Mouse (Mus musculus) kidney, embryonic 16.5 days (tissue): ENCODE results near the gene Fgfr2. TPM values are rescaled to one million over a fixed set of nuclear protein-coding genes. Genes with fewer than 3 reads are reported as not detected.
A peak's percentile ranks its signal among the peaks of the same experiment; 100 is the strongest.

ENCODE experiments used
- ATAC-seq: fragments of 200-750 bp; cut with Nextera tagmentation; 2 replicates; pipeline ENCODE4 v1.8.0; 2017; ENCODE audit warnings: moderate TSS enrichment; ENCODE audit not compliant: low FRiP score, low TSS enrichment
- H3K27ac ChIP-seq: fragments of 300-500 bp; sonication (generic); 2 replicates; pipeline ENCODE4 v1.5.1; 2014; ENCODE audit warnings: low read length
- H3K27me3 ChIP-seq: fragments of 300-500 bp; sonication (generic); 2 replicates; pipeline ENCODE4 v1.6.1; 2014; ENCODE audit warnings: low read length, control low read depth, mixed read lengths; ENCODE audit not compliant: insufficient read depth
- H3K36me3 ChIP-seq: fragments of 300-500 bp; sonication (generic); 2 replicates; pipeline ENCODE4 v1.6.1; 2014; ENCODE audit warnings: low read length, control low read depth, mixed read lengths; ENCODE audit not compliant: insufficient read depth
- H3K4me1 ChIP-seq: fragments of 300-500 bp; sonication (generic); 2 replicates; pipeline ENCODE4 v1.6.1; 2014; ENCODE audit warnings: low read length, control low read depth, mixed read lengths; ENCODE audit not compliant: insufficient read depth
- H3K4me2 ChIP-seq: fragments of 300-500 bp; sonication (generic); replicated peaks from 2 replicates; pipeline ENCODE4 v1.6.1; 2014; ENCODE audit warnings: low read depth, low read length
- H3K4me3 ChIP-seq: fragments of 300-500 bp; sonication (generic); 2 replicates; pipeline ENCODE4 v1.5.1; 2014; ENCODE audit warnings: mild to moderate bottlenecking, low read length
- H3K9ac ChIP-seq: fragments of 300-500 bp; sonication (generic); replicated peaks from 2 replicates; pipeline ENCODE4 v1.6.1; 2014; ENCODE audit warnings: low read length
- H3K9me3 ChIP-seq: fragments of 300-500 bp; sonication (generic); 2 replicates; pipeline ENCODE4 v1.6.1; 2016; ENCODE audit warnings: low read length, control low read depth
- WGBS: fragments of 180-500 bp; shearing (Covaris S2); extraction: QIAGEN DNeasy Blood & Tissue Kit; methylation state at CpG from one replicate; pipeline ENCODE4 v1.1.7; 2014; 5-methylcytosine and 5-hydroxymethylcytosine counted together
- polyA plus RNA-seq: library from polyadenylated mRNA; unstranded; fragments of >200 nt; fragmentation: Nextera tagmentation; extraction: Ambion mirVana; gene quantifications from 2 replicates; pipeline ENCODE4 v1.2.1, GENCODE M21; 2015

Gene Fgfr2
- polyA plus RNA-seq, 1 experiment from 2014 or later: 118 TPM

- Histone ChIP-seq H3K27ac (peak overlapping the region; percentile 73; the same call in 1 of the 2 replicates), H3K36me3 (no peaks in the 10 kb centered on the region), H3K4me3 (no peak overlapping the region), H3K4me2 (no peak overlapping the region), H3K4me1 (peaks cover 63% of the 10 kb centered on the region), H3K9ac (no peak overlapping the region), H3K9me3 (no peaks in the 10 kb centered on the region), H3K27me3 (no peaks in the 10 kb centered on the region)
- no peak for ATAC-seq
- WGBS: 86% methylated on average over 3 of the region's 3 CpGs
These were observed 83.4 kb downstream of the Fgfr2 start for GRCm38 (mm10) chr7:133039556-133040255.

DNA sequence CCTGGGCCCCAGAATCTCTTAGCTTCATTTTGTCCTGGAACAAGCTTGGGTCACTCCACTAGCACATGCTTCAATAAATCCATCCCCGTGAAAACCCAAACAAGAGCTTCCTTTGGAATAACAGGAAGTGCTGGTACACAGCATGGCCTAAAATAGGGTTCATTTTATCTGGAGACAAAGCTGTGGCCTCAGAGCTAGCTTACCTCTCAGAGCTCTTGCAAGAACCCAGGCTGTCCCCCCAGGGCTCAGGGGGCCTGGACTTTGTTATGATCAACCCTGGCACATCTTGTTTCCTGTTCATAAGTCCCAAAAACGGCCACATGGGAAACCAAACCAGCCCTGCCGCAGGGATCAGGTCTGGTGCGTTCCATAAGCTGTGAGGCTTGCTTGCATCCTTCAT lies 85.5 kb downstream of the Fgfr2 start:
- Histone ChIP-seq H3K4me3 (no peak overlapping the region), H3K4me2 (no peak overlapping the region; the same call in 1 of the 2 replicates), H3K9me3 (no peaks in the 10 kb centered on the region), H3K27ac (peak overlapping the region; percentile 64), H3K27me3 (no peaks in the 10 kb centered on the region), H3K4me1 (peaks cover 65% of the 10 kb centered on the region), H3K36me3 (no peaks in the 10 kb centered on the region), H3K9ac (no peak overlapping the region)
- 40% methylated on average over 4 of the region's 4 CpGs for WGBS
- ATAC-seq: peak; percentile 10; the same call in 1 of the 2 replicates

GRCm38 (mm10) chr7:133037217-133037616 lies 85.9 kb downstream of the Fgfr2 start:
- H3K4me1 ChIP-seq: peaks cover 65% of the 10 kb centered on the region
- no peak overlapping the region for H3K4me2 ChIP-seq
- H3K27ac ChIP-seq: peak overlapping the region; percentile 64
- ATAC-seq: peak; percentile 3; the same call in 1 of the 2 replicates
- WGBS: 33% methylated on average over 5 of the region's 5 CpGs
- H3K4me3 ChIP-seq: no peak overlapping the region
- H3K27me3 ChIP-seq: no peaks in the 10 kb centered on the region
- no peaks in the 10 kb centered on the region for H3K9me3 ChIP-seq
- H3K36me3 ChIP-seq: no peaks in the 10 kb centered on the region
- H3K9ac ChIP-seq: no peak overlapping the region

DNA sequence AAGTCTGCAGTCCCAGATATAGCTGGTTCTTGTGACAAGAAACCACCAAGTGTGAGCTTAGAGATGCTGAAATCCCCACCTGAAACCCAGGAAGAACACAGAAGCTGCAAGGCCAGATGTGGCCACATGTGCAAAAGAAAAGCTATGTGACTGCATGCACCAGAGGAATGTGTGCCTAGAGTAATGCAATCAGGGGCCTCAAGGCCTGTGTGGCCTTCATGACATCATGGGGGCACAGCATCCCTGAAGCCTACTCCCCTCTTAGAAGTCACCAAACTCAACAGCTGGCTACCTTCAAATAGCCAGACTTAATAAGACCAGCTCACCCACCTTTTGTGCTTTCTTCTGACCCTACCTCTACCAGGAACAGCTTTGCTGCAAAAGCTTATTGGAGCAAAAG lies 87.2 kb downstream of the Fgfr2 start:
- no peaks in the 10 kb centered on the region for H3K36me3 ChIP-seq
- H3K4me1 ChIP-seq: peaks cover 53% of the 10 kb centered on the region
- H3K27me3 ChIP-seq: no peaks in the 10 kb centered on the region
- no peak overlapping the region for H3K27ac ChIP-seq
- H3K9ac ChIP-seq: no peak overlapping the region
- no peak for ATAC-seq
- H3K4me2 ChIP-seq: no peak overlapping the region
- H3K4me3 ChIP-seq: no peak overlapping the region
- H3K9me3 ChIP-seq: no peaks in the 10 kb centered on the region

DNA sequence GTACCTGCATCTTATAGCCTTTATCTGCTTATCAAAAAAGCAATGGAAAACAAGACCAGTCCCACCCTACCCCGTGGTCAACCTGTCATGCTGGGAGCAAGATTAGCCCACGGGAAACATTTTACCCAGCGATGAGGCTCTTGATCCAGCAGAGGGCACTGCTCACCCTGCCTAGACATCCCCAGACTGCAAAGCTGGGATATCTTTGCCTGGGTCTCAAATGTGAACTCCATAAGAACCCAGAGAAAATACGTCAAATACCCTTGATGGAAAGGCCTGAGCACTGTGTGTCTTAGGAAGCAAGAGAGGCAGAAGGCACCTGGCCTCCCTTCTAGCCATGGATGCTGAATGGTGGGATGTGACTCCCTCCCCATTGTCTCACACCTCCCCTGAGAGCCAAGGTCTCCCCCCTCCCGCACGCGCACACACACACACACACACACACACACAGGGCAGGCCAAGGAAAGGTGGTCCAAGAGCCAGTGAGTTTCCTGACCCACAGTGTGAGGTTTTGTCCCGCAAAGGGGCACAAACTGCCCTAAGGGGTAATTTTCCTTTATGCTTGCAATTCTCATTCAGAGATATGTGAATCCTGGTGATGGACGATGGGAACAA lies 90.5 kb downstream of the Fgfr2 start:
- Histone ChIP-seq H3K9ac (no peak overlapping the region), H3K27me3 (no peaks in the 10 kb centered on the region), H3K4me3 (no peak overlapping the region), H3K27ac (peak overlapping the region; percentile 31; the same call in 1 of the 2 replicates), H3K4me2 (no peak overlapping the region), H3K36me3 (no peaks in the 10 kb centered on the region), H3K4me1 (peaks cover 50% of the 10 kb centered on the region), H3K9me3 (no peaks in the 10 kb centered on the region)
- WGBS: 47% methylated on average over 9 of the region's 9 CpGs
- ATAC-seq: peak; percentile 60; the same call in 1 of the 2 replicates

DNA sequence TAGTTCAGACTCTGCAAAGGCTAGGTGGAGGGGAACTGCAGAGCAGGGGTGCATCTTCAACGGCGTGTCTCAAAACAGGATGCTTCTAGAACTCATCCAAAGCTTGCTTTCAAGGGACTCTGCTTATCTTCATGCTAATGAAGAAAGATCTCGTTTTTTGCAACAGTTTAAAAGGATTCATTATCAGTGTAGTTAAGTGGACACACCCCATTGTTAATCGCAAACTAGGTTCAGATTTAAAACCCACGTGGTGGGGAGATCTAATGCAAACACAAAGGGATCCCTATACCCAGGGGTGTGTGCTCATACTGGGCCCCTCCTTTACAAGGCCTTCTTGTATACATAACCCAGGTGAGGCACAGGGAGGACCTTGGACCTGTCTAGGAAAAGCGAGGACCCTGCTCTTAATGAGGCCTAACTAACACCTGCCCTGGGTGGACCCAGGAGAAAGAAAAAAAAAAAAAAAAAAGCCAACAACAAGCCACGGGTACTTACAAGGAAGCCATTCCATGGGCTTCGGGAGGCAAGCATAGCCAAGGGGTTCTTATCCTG lies 93.6 kb downstream of the Fgfr2 start:
- WGBS: 67% methylated on average over 8 of the region's 8 CpGs
- Histone ChIP-seq H3K9ac (no peak overlapping the region), H3K36me3 (no peaks in the 10 kb centered on the region), H3K4me2 (no peak overlapping the region), H3K9me3 (no peaks in the 10 kb centered on the region), H3K4me1 (peaks cover 46% of the 10 kb centered on the region), H3K4me3 (no peak overlapping the region), H3K27me3 (no peaks in the 10 kb centered on the region), H3K27ac (no peak overlapping the region)
- ATAC-seq: no peak

GRCm38 (mm10) chr7:133029004-133029403 lies 94.1 kb downstream of the Fgfr2 start:
- Histone ChIP-seq H3K4me3 (no peak overlapping the region), H3K36me3 (no peaks in the 10 kb centered on the region), H3K27ac (no peak overlapping the region), H3K9ac (no peak overlapping the region), H3K27me3 (no peaks in the 10 kb centered on the region), H3K4me2 (no peak overlapping the region), H3K4me1 (peaks cover 46% of the 10 kb centered on the region), H3K9me3 (no peaks in the 10 kb centered on the region)
- no peak for ATAC-seq
- WGBS: 81% methylated on average over 8 of the region's 8 CpGs

- no peak overlapping the region for H3K27ac ChIP-seq
- ATAC-seq: no peak
These were observed 95.2 kb downstream of the Fgfr2 start for GRCm38 (mm10) chr7:133027930-133028329.

GRCm38 (mm10) chr7:133024694-133025093 lies 98.5 kb downstream of the Fgfr2 start:
- WGBS: 55% methylated on average over 1 of the region's 1 CpGs
- no peak overlapping the region for H3K27ac ChIP-seq
- no peaks in the 10 kb centered on the region for H3K27me3 ChIP-seq
- no peak overlapping the region for H3K4me3 ChIP-seq
- no peak for ATAC-seq
- no peaks in the 10 kb centered on the region for H3K9me3 ChIP-seq
- H3K36me3 ChIP-seq: peaks cover 3% of the 10 kb centered on the region; the same call in 1 of the 2 replicates
- no peak overlapping the region for H3K4me2 ChIP-seq
- H3K4me1 ChIP-seq: peaks cover 32% of the 10 kb centered on the region
- no peak overlapping the region for H3K9ac ChIP-seq

More at GRCm38 (mm10) chr7:133027930-133028329, 95.2 kb downstream of the Fgfr2 start:
- H3K4me3 ChIP-seq: no peak overlapping the region
- H3K4me2 ChIP-seq: no peak overlapping the region
- H3K27me3 ChIP-seq: no peaks in the 10 kb centered on the region
- H3K9ac ChIP-seq: no peak overlapping the region
- WGBS: 92% methylated on average over 4 of the region's 4 CpGs
- no peaks in the 10 kb centered on the region for H3K9me3 ChIP-seq
- H3K36me3 ChIP-seq: peaks cover 3% of the 10 kb centered on the region; the same call in 1 of the 2 replicates
- peaks cover 35% of the 10 kb centered on the region for H3K4me1 ChIP-seq
